Mouse (Mus musculus) lung, embryonic 14.5 days (tissue): ENCODE results near the gene Gm11127. TPM values are rescaled to one million over a fixed set of nuclear protein-coding genes. Genes with fewer than 3 reads are reported as not detected.

Experiments
- ATAC-seq: fragments of 200-750 bp; cut with Nextera tagmentation; 2 replicates; pipeline ENCODE4 v1.8.0; 2017; ENCODE audit warnings: mild to moderate bottlenecking, moderate TSS enrichment, moderate library complexity; ENCODE audit not compliant: insufficient read depth
- DNase-seq: peaks from one replicate; pipeline ENCODE4 v3.0.0-alpha.2; 2015
- H3K27ac ChIP-seq: fragments of 300-500 bp; sonication (generic); 2 replicates; pipeline ENCODE4 v1.5.1; 2014; ENCODE audit warnings: low read depth, mild to moderate bottlenecking, moderate library complexity
- H3K27me3 ChIP-seq: fragments of 300-500 bp; sonication (generic); 2 replicates; pipeline ENCODE4 v1.6.1; 2014; ENCODE audit warnings: low read length, control low read depth; ENCODE audit not compliant: insufficient read depth
- H3K36me3 ChIP-seq: fragments of 300-500 bp; sonication (generic); 2 replicates; pipeline ENCODE4 v1.6.1; 2014; ENCODE audit warnings: control low read depth; ENCODE audit not compliant: insufficient read depth
- H3K4me1 ChIP-seq: fragments of 300-500 bp; sonication (generic); 2 replicates; pipeline ENCODE4 v1.6.1; 2014; ENCODE audit warnings: antibody characterized with exemption, control low read depth; ENCODE audit not compliant: insufficient read depth
- H3K4me2 ChIP-seq: fragments of 300-500 bp; sonication (generic); 2 replicates; pipeline ENCODE4 v1.6.1; 2014; ENCODE audit warnings: mild to moderate bottlenecking
- H3K4me3 ChIP-seq: fragments of 300-500 bp; sonication (generic); 2 replicates; pipeline ENCODE4 v1.5.1; 2014; ENCODE audit warnings: low read depth, low read length
- H3K9ac ChIP-seq: fragments of 300-500 bp; sonication (generic); 2 replicates; pipeline ENCODE4 v1.6.1; 2014
- H3K9me3 ChIP-seq: fragments of 300-500 bp; sonication (generic); 2 replicates; pipeline ENCODE4 v1.6.1; 2016; ENCODE audit warnings: low read depth, low read length, control low read depth
- CTCF ChIP-seq: IDR thresholded peaks from 2 replicates; pipeline ENCODE4 v1.5.1; 2016; ENCODE audit warnings: antibody characterized with exemption, low read depth
- WGBS: fragments of 180-500 bp; shearing (Covaris S2); extraction: QIAGEN DNeasy Blood & Tissue Kit; methylation state at CpG from one replicate; pipeline ENCODE4 v1.1.7; 2014; 5-methylcytosine and 5-hydroxymethylcytosine counted together
- polyA plus RNA-seq: library from polyadenylated mRNA; unstranded; fragments of >200 nt; fragmentation: Nextera tagmentation; extraction: Ambion mirVana; gene quantifications from 2 replicates; pipeline ENCODE4 v1.2.1, GENCODE M21; 2014

The Gm11127 gene
- polyA plus RNA-seq, 1 experiment from 2014 or later, result not detected

GRCm38 (mm10) chr17:36022098-36022497 is 36.1 kb downstream of the Gm11127 start:
- ATAC-seq, result no peak
- DNase-seq, result no peak

GRCm38 (mm10) chr17:36021309-36021708 is 36.9 kb downstream of the Gm11127 start:
- no peak for ATAC-seq
- H3K4me3 ChIP-seq, result no peak overlapping the region
- no peak for DNase-seq
- no peaks in the 10 kb centered on the region for H3K27me3 ChIP-seq
- H3K9ac ChIP-seq, result no peak overlapping the region
- no peak for TF ChIP-seq CTCF
- H3K36me3 ChIP-seq, result no peaks in the 10 kb centered on the region
- H3K4me1 ChIP-seq, result 0 out of 2 replicates have a peak, but pooled peaks cover 12% of the 10 kb centered on the region
- 93% methylated on average over 1 of the region's 1 CpGs for WGBS
- H3K27ac ChIP-seq, result no peak overlapping the region
- no peaks in the 10 kb centered on the region for H3K9me3 ChIP-seq
- peak overlapping the region; percentile 45; the same call in 1 of the 2 replicates for H3K4me2 ChIP-seq

More at GRCm38 (mm10) chr17:36022098-36022497, 36.1 kb downstream of the Gm11127 start:
- Histone ChIP-seq H3K36me3 (no peaks in the 10 kb centered on the region), H3K9me3 (no peaks in the 10 kb centered on the region), H3K4me1 (0 out of 2 replicates have a peak, but pooled peaks cover 12% of the 10 kb centered on the region), H3K27me3 (no peaks in the 10 kb centered on the region), H3K9ac (no peak overlapping the region), H3K4me3 (no peak overlapping the region), H3K27ac (no peak overlapping the region), H3K4me2 (no peak overlapping the region)
- WGBS, result 93% methylated on average over 9 of the region's 9 CpGs
- TF ChIP-seq CTCF, result no peak

GRCm38 (mm10) chr17:36020191-36021073 is 37.7 kb downstream of the Gm11127 start, which contains the start of gene H2-T24:
H2-T24 (minus strand) TSS chr17:36020560.
- no peaks in the 10 kb centered on the region for H3K36me3 ChIP-seq
- ATAC-seq, result peak; percentile 62
- peak; percentile 74 for DNase-seq
- H3K9ac ChIP-seq, result no peak within 1 kb of the TSS
- peak within 1 kb of the TSS; percentile 46 for H3K27ac ChIP-seq
- no peaks in the 10 kb centered on the region for H3K27me3 ChIP-seq
- peak; percentile 46; the same call in 1 of the 2 replicates for TF ChIP-seq CTCF
- H3K4me3 ChIP-seq, result peak within 1 kb of the TSS; percentile 18
- WGBS, result 32% methylated on average over 15 of the region's 15 CpGs
- H3K9me3 ChIP-seq, result no peaks in the 10 kb centered on the region
- peak within 1 kb of the TSS; percentile 45 for H3K4me2 ChIP-seq
- H3K4me1 ChIP-seq, result 0 out of 2 replicates have a peak, but pooled peaks cover 12% of the 10 kb centered on the region

- Histone ChIP-seq H3K9ac (no peak overlapping the region), H3K27me3 (no peaks in the 10 kb centered on the region), H3K4me1 (0 out of 2 replicates have a peak, but pooled peaks cover 12% of the 10 kb centered on the region), H3K4me2 (no peak overlapping the region), H3K4me3 (no peak overlapping the region), H3K36me3 (no peaks in the 10 kb centered on the region), H3K9me3 (no peaks in the 10 kb centered on the region), H3K27ac (no peak overlapping the region)
- DNase-seq (no peak), ATAC-seq (no peak)
- no peak for TF ChIP-seq CTCF
- WGBS, result 68% methylated on average over 3 of the region's 3 CpGs
Observed at GRCm38 (mm10) chr17:36019519-36019918, 38.7 kb downstream of the Gm11127 start.

GRCm38 (mm10) chr17:36018979-36019378 is 39.2 kb downstream of the Gm11127 start:
- 61% methylated on average over 2 of the region's 2 CpGs for WGBS
- Histone ChIP-seq H3K9me3 (no peaks in the 10 kb centered on the region), H3K4me2 (no peak overlapping the region), H3K36me3 (peaks cover 4% of the 10 kb centered on the region; the same call in 1 of the 2 replicates), H3K27ac (no peak overlapping the region), H3K9ac (no peak overlapping the region), H3K4me3 (no peak overlapping the region), H3K27me3 (no peaks in the 10 kb centered on the region), H3K4me1 (0 out of 2 replicates have a peak, but pooled peaks cover 12% of the 10 kb centered on the region)
- no peak for ATAC-seq
- no peak for TF ChIP-seq CTCF
- DNase-seq, result no peak

GRCm38 (mm10) chr17:36017046-36017445 is 41.1 kb downstream of the Gm11127 start:
- WGBS, result 78% methylated on average over 5 of the region's 5 CpGs
- H3K27ac ChIP-seq, result no peak overlapping the region
- no peak overlapping the region for H3K4me2 ChIP-seq
- H3K4me3 ChIP-seq, result no peak overlapping the region
- H3K27me3 ChIP-seq, result no peaks in the 10 kb centered on the region
- no peaks in the 10 kb centered on the region for H3K9me3 ChIP-seq
- 0 out of 2 replicates have a peak, but pooled peaks cover 4% of the 10 kb centered on the region for H3K4me1 ChIP-seq
- ATAC-seq (no peak), DNase-seq (no peak)
- H3K9ac ChIP-seq, result no peak overlapping the region
- TF ChIP-seq CTCF, result no peak
- H3K36me3 ChIP-seq, result peaks cover 4% of the 10 kb centered on the region; the same call in 1 of the 2 replicates

GRCm38 (mm10) chr17:36014977-36015376 is 43.2 kb downstream of the Gm11127 start:
- Histone ChIP-seq H3K9me3 (no peaks in the 10 kb centered on the region), H3K36me3 (peaks cover 4% of the 10 kb centered on the region; the same call in 1 of the 2 replicates), H3K27me3 (no peaks in the 10 kb centered on the region), H3K27ac (no peak overlapping the region), H3K4me2 (no peak overlapping the region), H3K4me3 (no peak overlapping the region), H3K4me1 (no peaks in the 10 kb centered on the region), H3K9ac (no peak overlapping the region)
- no peak for TF ChIP-seq CTCF
- DNase-seq (no peak), ATAC-seq (no peak)
- WGBS, result 89% methylated on average over 5 of the region's 5 CpGs

Other genes with a start within 250 kb of the Gm11127 start
- 5.0 and 7.1 TPM in 2 replicates for gene Ier3, start 236.7 kb downstream of the Gm11127 start, polyA plus RNA-seq
- 30.9 and 32.5 TPM in 2 replicates for gene Flot1, start 235.1 kb downstream of the Gm11127 start, polyA plus RNA-seq
- gene Tubb5, start 220.1 kb downstream of the Gm11127 start, polyA plus RNA-seq, result 1,155 and 1,206 TPM in 2 replicates
- 19.5 and 21.6 TPM in 2 replicates for gene Mdc1, start 216.9 kb downstream of the Gm11127 start, polyA plus RNA-seq
- gene Nrm, start 197.1 kb downstream of the Gm11127 start, polyA plus RNA-seq, result 69.2 and 72.0 TPM in 2 replicates
- 24.0 and 24.7 TPM in 2 replicates for gene Ppp1r18, start 192.8 kb downstream of the Gm11127 start, polyA plus RNA-seq
- 40.8 and 42.9 TPM in 2 replicates for gene Dhx16, start 178.6 kb downstream of the Gm11127 start, polyA plus RNA-seq
- 21.0 and 25.4 TPM in 2 replicates for gene 2310061I04Rik, start 160.9 kb downstream of the Gm11127 start, polyA plus RNA-seq
- 72.2 and 77.9 TPM in 2 replicates for gene Atat1, start 148.3 kb downstream of the Gm11127 start, polyA plus RNA-seq
- 84.5 and 89.1 TPM in 2 replicates for gene Mrps18b, start 142.0 kb downstream of the Gm11127 start, polyA plus RNA-seq
- gene Ppp1r10, start 141.9 kb downstream of the Gm11127 start, polyA plus RNA-seq, result 36.3 and 38.5 TPM in 2 replicates
- gene Abcf1, start 88.6 kb downstream of the Gm11127 start, polyA plus RNA-seq, result 84.1 and 86.6 TPM in 2 replicates
- 39.5 and 46.4 TPM in 2 replicates for gene Gnl1, start 78.5 kb downstream of the Gm11127 start, polyA plus RNA-seq
- 27.1 and 30.8 TPM in 2 replicates for gene Prr3, start 78.1 kb downstream of the Gm11127 start, polyA plus RNA-seq
- 2.4 and 3.3 TPM in 2 replicates for gene H2-T24, start 37.8 kb downstream of the Gm11127 start, polyA plus RNA-seq
- 3.9 and 4.4 TPM in 2 replicates for gene H2-T23, start 25.5 kb downstream of the Gm11127 start, polyA plus RNA-seq
- gene H2-T22, start 15.6 kb downstream of the Gm11127 start, polyA plus RNA-seq, result 16.0 and 16.8 TPM in 2 replicates
- not detected in 2 replicates for gene Gm6034, start 15.4 kb downstream of the Gm11127 start, polyA plus RNA-seq
- gene Gm19684, start 63.3 kb upstream of the Gm11127 start, polyA plus RNA-seq, result not detected in 2 replicates
- gene Gm7030, start 71.1 kb upstream of the Gm11127 start, polyA plus RNA-seq, result not detected in 2 replicates
- 44.4 and 51.4 TPM in 2 replicates for gene Gm8909, start 110.2 kb upstream of the Gm11127 start, polyA plus RNA-seq
- 1.3 and 1.4 TPM in 2 replicates for gene H2-T3, start 131.9 kb upstream of the Gm11127 start, polyA plus RNA-seq
- 188 and 195 TPM in 2 replicates for gene Rpp21, start 199.7 kb upstream of the Gm11127 start, polyA plus RNA-seq
- gene Trim39, start 213.9 kb upstream of the Gm11127 start, polyA plus RNA-seq, result 15.8 and 15.9 TPM in 2 replicates
- 0.23 TPM in 1 of 2 replicates, not detected in the other for gene H2-M10.2, start 228.1 kb upstream of the Gm11127 start, polyA plus RNA-seq